Mouse (Mus musculus): ENCODE results near the gene Hps1.

DNA sequence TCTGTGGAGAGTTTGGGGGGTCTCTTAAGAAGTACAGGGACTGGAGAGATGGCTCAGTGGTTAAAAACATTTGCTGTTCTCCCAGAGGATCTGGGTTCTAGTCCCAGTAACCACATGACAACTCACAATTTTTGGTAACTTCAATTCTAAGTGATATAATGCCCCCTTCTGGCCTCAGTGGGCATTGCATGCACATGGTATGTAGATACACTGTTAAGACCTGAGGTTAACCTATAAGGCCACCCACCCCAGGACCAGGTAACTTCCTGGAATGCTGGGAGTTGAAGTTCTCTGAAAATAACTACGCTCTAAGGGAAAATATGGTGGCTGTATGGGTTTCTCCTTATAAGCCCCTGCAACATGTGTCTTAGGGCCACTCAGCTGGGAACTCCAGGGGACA lies 3.0 kb downstream of the Hps1 start:
- TF ChIP-seq CTCF (IDR thresholded peaks at IDR 0.05; ENCODE audit: low read depth, low read length), result peak; percentile 38; the same call in 1 of the 2 replicates
- TF ChIP-seq POLR2A (IDR thresholded peaks at IDR 0.05; ENCODE audit: extremely low read depth, insufficient read depth, low read length), result no peak
